Mouse (Mus musculus) embryonic fibroblast, embryonic 13.5 days (primary cell): ENCODE data around the gene Gpx6. TPM values are rescaled to one million over a fixed set of nuclear protein-coding genes. Genes with fewer than 3 reads are reported as not detected.

Experiments used
- H3K27ac ChIP-seq: 2 replicates; pipeline ENCODE4 v1.5.1; 2012; ENCODE audit warnings: low read length, control low read depth, inconsistent platforms; ENCODE audit not compliant: insufficient read depth
- H3K4me1 ChIP-seq: 2 replicates; pipeline ENCODE4 v1.6.1; 2011; ENCODE audit warnings: low read length; ENCODE audit not compliant: control insufficient read depth, insufficient read depth
- H3K4me3 ChIP-seq: 2 replicates; pipeline ENCODE4 v1.5.1; 2011; ENCODE audit warnings: mild to moderate bottlenecking, control low read depth, low read length; ENCODE audit not compliant: insufficient read depth
- CTCF ChIP-seq: IDR thresholded peaks from 2 replicates; pipeline ENCODE4 v1.5.1; 2011; ENCODE audit warnings: mild to moderate bottlenecking, control low read depth, low read length, moderate library complexity, borderline replicate concordance; ENCODE audit not compliant: insufficient read depth
- POLR2A ChIP-seq: IDR thresholded peaks from 2 replicates; pipeline ENCODE4 v1.6.1; 2011; ENCODE audit warnings: low read depth, mild to moderate bottlenecking, control low read depth, low read length, moderate library complexity
- polyA plus RNA-seq: library from polyadenylated mRNA; stranded (reverse); fragments of >200 nt; gene quantifications from 2 replicates; pipeline ENCODE4 v1.2.4, GENCODE M21; 2011; ENCODE audit warnings: low read depth; ENCODE audit not compliant: missing spikeins, insufficient read length

The Gpx6 gene
- polyA plus RNA-seq: not detected in 2 replicates

DNA sequence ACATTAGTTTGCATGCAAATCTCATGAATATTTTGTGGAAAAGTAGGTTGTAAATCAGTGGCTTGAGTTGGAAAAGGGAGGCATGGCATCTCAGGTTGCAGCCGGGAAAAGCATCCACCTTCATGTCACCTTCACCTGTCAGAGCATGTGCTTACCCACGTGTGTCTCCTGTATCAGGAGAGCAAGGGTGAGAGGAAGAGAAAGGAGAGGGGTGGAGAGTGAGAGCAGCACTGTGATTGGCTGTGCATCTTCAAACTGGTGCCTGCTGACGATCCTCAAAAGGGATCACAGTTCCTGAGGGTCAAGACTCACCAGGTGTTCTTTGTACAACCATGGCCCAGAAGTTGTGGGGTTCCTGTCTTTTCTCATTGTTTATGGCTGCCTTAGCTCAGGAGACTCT is at the start of gene Gpx6:
Gene Gpx6, plus strand, starts transcription at position 200 of the 400 bp plus-strand sequence.
- no peak for TF ChIP-seq CTCF
- no peak for TF ChIP-seq POLR2A
- no peak within 1 kb of the TSS for H3K4me3 ChIP-seq
- no peak within 1 kb of the TSS for H3K27ac ChIP-seq
- no peaks in the 10 kb centered on the region for H3K4me1 ChIP-seq

DNA sequence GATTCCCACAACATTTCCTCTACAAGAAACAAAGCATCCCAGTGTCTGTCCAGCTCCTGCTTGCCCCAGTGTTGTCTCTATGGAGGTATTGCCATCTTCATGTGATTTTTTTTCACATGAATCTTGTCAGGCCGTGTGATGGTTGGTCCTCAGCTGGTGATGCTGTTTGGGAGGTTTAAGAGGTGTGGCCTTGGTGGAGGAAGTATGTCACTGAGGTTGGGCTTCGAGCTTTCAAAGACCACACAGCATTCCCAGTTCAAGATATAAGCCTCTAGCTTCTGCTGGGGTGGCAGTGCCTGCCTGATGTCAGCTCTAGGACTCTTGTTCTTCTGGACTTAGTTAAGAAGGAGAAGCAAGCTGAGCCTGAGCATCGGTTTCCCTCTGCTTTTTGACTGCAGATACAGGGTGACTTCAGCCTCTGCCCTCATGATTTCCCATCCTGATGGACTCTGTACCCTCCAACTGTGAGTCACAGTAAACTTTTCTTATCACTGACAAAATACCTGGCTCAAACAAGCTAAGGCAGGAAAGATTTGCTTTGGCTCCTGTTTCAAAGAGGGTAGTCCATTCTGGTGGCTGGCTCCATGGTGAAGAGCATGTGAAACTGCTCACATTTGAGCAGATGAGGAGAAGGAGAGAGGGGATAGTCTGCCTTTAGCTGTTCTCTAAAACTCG is 49.0 kb upstream of the Gpx6 start:
- TF ChIP-seq CTCF: no peak
- no peak for TF ChIP-seq POLR2A
- Histone ChIP-seq H3K27ac (no peak overlapping the region), H3K4me3 (peak overlapping the region; percentile 100; the same call in 1 of the 2 replicates), H3K4me1 (no peaks in the 10 kb centered on the region; the same call in 1 of the 2 replicates)

DNA sequence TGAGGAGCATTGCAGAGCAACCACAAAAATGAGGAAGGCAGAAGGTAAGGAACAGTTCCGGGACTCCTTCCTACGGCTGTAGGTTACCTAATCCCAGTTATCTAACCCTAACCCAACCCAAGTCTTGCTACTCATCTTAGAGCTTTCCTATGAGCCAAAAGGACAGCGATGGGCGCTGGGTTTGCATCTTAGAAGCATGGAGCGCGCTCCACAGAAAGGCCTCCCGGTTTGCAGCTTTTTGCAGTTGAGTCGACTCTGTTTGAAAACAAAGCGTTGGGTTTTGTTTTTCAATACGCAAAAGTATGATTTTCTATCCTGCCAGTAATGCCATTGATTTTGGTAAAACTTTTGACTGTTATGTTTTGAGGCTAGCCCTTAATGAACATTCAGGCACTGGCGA is 48.0 kb upstream of the Gpx6 start:
- no peak overlapping the region for H3K27ac ChIP-seq
- no peak for TF ChIP-seq POLR2A
- TF ChIP-seq CTCF: no peak
- H3K4me3 ChIP-seq: peak overlapping the region; percentile 100
- no peaks in the 10 kb centered on the region; the same call in 1 of the 2 replicates for H3K4me1 ChIP-seq

DNA sequence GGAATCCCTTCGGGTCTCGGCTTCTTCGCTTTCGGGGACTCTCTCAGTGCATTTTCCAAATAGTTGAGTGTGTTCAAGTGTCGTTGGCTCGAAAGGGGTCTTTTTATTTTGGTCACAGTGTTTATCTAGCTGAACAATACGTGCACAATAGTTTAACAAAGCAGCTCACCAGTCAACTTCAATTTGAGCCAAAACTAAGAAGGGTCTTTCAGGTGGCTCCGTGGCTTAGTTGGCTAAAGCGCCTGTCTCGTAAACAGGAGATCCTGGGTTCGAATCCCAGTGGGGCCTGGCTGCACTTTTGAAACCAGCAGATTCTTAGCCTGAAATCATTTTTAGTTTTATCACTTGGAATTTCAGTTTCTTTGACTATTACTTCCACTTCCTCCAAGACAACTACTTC is 47.6 kb upstream of the Gpx6 start:
- Histone ChIP-seq H3K4me3 (peak overlapping the region; percentile 100), H3K27ac (no peak overlapping the region), H3K4me1 (no peaks in the 10 kb centered on the region; the same call in 1 of the 2 replicates)
- TF ChIP-seq CTCF (no peak), POLR2A (no peak)

DNA sequence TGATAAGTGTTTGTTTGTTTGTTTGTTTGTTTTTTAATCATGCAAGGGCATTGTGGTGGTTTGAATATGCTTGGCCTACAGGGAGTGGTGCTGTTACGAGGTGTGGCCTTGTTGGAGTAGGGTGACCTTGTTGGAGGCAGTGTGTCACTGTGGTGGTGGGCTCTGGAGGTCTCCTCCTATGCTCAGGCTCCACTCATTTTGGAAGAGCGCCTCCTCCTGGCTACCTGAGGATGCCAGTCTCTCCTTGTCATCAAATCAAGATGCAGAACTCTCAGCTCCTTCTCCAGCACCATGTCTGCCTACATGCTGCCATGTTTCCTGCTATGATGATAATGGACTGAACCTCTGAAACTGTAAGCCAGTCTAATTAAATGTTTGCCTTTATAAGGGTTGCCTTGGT is 46.2 kb upstream of the Gpx6 start:
- no peaks in the 10 kb centered on the region; the same call in 1 of the 2 replicates for H3K4me1 ChIP-seq
- H3K27ac ChIP-seq: no peak overlapping the region
- no peak for TF ChIP-seq CTCF
- TF ChIP-seq POLR2A: no peak
- H3K4me3 ChIP-seq: no peak overlapping the region

DNA sequence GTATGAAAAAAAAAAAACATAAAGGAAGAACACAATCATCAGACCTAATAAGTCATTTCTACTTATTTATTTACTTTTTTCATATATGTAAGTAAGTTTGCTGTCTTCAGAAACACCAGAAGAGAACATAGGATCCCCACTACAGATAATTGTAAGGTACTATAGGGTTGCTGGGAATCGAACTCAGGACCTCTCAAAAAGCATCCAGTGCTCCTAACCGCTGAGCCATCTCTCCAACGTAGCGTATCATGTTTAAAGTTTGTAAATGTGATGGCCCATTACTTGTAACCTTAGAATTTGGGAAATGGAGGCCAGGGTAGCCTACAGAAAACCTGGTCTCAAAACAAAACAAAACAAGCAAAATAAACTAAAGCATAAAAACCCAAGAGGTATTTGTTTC is 44.4 kb upstream of the Gpx6 start:
- Histone ChIP-seq H3K27ac (no peak overlapping the region), H3K4me3 (peak overlapping the region; percentile 48), H3K4me1 (no peaks in the 10 kb centered on the region; the same call in 1 of the 2 replicates)
- no peak for TF ChIP-seq CTCF
- TF ChIP-seq POLR2A: no peak

DNA sequence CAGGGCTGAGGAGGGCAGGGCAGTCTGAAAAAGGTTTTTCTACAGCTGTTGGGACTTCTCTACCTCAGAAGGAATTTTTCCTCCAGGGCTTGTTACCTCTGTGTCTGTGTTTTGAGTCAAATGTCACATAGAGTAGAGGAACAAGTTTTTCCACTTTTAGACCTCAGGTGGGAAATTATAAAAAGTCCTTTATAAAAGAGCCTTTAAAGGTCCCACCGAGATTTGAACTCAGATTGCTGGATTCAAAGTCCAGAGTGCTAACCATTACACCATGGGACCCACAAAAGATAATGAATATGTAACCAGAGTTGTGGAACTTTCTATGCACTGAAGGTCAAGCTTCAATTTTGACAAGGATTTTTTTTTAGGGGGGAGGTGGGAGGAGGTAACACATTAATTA is 43.7 kb upstream of the Gpx6 start:
- Histone ChIP-seq H3K4me3 (peak overlapping the region; percentile 48), H3K4me1 (no peaks in the 10 kb centered on the region; the same call in 1 of the 2 replicates), H3K27ac (no peak overlapping the region)
- TF ChIP-seq POLR2A: no peak
- no peak for TF ChIP-seq CTCF

DNA sequence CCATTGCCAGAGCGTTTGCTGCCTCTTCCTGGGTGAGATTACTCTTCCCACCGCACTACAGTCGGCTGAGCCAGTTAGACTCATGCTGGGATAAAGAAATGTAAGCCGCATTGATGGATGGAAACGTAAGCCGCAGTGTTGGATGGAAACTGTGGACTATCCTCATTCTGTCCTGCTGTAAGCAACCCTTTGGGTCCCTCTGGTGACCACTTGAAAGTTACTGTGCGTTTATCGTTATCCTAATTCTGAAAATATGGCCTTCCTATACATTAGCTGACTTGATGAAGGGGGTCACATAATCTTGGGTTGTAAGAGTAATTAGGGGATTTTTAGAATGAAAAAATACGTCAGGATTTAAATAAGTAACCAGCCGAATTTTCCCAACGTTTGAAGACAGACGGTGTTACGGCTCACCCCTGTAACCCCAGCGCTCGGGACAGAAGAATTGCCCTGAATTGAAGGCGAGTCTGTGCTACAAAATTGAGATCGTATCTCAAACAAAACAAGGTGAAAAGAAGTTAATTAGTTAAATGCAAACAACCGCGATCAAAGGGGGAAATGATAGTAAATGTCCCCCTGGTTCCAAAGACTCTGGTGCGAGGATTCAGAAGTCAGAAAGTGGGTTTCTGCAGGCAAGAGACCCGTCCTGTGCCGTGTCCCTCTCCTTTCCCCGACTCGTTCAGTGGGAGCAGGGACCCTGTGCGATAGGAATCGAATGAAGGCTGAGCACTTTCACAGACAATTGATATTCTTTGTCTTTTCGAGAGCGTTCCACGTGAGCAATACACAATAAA is 36.7 kb upstream of the Gpx6 start:
- no peak for TF ChIP-seq POLR2A
- no peak for TF ChIP-seq CTCF
- H3K27ac ChIP-seq: no peak overlapping the region
- H3K4me3 ChIP-seq: peak overlapping the region; percentile 69
- no peaks in the 10 kb centered on the region for H3K4me1 ChIP-seq

DNA sequence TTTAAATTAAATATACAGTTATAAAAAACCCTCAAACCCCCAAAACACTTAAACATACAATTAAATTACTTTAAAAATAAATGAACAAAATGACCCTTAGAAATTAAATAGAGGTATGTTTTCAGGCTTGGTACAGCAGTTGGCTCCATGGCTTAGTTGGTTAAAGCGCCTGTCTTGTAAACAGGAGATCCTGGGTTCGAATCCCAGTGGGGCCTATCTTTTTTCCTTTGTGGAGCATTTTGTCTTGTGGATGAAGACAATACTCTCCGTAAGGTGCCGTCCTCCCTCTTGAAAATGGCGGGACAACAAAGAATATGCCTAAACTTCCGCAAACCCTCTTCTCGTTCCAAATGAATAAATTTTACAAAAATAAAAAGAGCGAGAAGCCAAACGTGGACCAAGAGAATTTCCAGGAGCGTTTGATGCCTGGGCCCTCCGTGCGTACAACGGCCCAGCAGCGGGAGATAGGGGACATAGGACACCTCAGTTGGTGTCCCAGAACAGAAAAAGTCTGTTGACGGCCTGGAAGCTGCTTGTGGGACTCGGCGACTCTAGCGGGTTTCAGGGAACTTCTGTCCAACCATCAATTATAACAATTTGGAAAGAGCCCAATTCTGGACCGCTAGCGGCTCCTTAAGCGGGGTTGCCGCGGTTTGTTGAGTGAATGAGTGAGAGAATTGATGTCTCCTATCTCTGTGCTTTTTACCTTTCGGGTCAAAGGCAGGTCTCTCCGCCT is 35.9 kb upstream of the Gpx6 start:
- H3K27ac ChIP-seq: no peak overlapping the region
- no peak for TF ChIP-seq POLR2A
- TF ChIP-seq CTCF: no peak
- H3K4me1 ChIP-seq: no peaks in the 10 kb centered on the region
- H3K4me3 ChIP-seq: peak overlapping the region; percentile 95

DNA sequence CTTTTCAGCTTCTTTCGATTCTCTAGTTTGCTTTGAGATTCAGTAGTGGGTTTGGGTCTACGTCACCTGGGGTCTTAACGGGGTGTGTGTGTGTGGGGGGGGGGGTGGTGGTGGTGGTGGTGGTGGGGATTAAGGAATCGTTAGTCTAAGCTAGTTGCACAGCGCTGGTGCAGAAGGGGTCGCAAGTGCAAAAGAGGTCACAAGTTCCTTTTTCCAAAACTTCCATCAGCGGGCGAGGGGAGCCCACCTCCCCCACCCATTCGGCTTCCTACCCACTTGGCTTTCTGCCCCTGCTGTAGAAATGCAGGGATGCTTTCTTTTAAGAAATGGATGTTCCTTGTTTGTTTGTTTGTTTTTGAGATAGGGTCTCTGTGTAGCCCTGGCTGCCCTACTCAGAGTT is 35.4 kb upstream of the Gpx6 start:
- peak overlapping the region; percentile 95 for H3K4me3 ChIP-seq
- TF ChIP-seq CTCF (no peak), POLR2A (no peak)
- H3K27ac ChIP-seq: no peak overlapping the region

More for the DNA sequence above, 35.4 kb upstream of the Gpx6 start:
- no peaks in the 10 kb centered on the region for H3K4me1 ChIP-seq
